Mouse (Mus musculus) T-cell, adult 2 months (primary cell): ENCODE measurements around the gene Kif28.
"Not testable (repeated sequence)": the region's sequence is repeated elsewhere in the genome, so short reads cannot be mapped to it uniquely, and the experiment has no call there.

Experiments used
- DNase-seq: peaks from one replicate; pipeline ENCODE4 v3.0.0; 2022; ENCODE audit warnings: low spot score

The Kif28 gene

GRCm38 (mm10) chr1:179745171-179745570 lies at the start of gene Kif28:
Kif28 (minus strand) TSS chr1:179745271.
- no peak for DNase-seq

GRCm38 (mm10) chr1:179787281-179787680 lies 42.2 kb upstream of the Kif28 start:
- DNase-seq = no peak

DNA sequence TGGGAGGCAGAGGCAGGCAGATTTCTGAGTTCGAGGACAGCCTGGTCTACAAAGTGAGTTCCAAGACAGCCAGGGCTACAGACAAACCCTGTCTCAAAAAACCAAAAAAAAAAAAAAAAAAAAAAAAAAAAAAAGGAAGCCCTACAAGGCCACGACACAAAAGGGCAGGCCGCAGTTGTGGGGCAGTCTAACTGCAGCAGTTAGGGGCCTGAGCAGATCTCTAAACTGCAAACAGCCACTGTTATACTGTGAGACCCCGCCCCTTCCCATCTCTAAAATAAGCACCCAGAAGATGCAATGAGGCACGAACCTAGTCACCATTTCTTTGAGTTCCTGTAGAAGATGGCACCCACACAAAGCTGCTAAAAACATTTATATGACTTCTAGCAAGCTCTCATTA lies 40.4 kb upstream of the Kif28 start:
- no peak for DNase-seq

- DNase-seq = no peak
These were observed 39.0 kb upstream of the Kif28 start for GRCm38 (mm10) chr1:179784098-179784497.

DNA sequence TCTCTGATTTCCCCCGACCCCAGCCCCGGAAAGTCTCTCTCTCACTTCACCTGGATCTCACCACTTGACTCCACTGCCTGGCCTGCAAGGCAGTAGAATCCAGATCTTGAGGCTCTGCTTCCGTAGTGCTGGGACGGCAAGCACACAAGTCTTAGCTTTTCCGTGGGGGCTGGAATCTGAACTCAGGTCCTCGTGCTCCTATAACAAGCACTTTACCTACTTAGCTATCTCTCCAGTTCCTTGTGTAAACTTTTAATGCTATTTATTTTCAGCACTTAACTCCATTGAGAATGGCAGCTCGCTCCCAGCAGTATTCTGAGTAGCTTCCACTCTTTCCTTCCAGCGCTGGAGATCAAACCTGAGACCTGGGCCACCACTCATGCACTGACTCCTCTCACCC lies 31.8 kb upstream of the Kif28 start:
- no peak for DNase-seq

- DNase-seq = no peak
These were observed 15.5 kb upstream of the Kif28 start for GRCm38 (mm10) chr1:179760553-179760952.

DNA sequence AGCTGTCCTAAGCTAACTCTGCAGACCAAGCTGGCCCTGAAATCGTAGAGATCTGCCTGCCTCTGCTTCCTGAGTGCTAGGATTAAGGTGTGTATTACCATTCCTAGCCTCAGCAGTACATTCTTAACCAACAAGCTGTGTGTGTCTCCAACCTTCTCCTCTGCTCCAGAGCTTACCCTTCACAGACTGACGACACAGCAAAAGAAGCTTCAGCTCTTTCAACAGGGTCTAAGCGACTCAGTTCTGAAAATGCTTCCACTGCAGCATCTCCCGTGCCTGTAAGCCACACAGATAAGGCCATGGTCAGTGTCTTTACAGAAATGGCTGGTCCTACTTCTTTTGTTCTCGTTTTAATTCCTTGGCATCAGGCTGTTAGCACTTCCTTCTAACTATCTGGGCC lies 15.0 kb upstream of the Kif28 start:
- no peak for DNase-seq

DNA sequence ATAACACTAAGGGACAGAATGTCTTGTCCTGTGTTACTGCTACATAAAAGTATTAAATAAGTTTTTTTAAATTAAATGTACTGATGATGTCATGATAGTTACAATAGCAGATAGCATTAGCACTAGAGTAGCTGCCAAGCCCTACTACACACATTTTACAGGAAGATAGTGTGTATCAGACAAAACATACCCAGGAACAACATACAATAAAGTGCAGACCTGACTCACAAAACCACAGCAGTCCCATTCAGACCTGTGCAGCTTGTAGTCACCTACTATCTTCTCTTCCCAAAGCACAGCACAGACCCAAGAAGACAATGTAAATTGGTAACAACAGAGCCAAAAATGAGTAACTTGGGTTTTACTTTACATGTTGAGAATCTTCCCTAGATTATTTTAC lies 11.4 kb upstream of the Kif28 start:
- DNase-seq = no peak

DNA sequence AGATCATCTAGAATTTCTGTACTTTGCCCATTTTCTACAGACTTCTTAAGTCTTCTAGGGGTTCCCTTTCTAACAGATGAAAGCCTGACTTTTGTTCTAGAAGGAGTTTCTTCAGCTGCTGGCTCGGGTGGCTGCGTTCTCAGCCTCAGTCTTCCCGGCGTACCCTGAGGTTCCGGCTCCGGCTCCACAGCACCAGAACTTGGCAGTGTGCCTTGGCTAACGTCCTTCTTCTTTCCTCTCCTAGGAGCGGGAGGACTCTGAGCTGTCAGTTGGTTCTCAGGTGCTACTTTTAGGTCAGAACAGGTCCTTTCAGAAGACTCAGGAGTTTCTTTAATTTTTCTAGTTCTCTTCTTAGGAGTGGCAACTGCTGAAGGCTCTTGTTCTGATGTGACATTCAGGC lies 7.9 kb upstream of the Kif28 start:
- no peak for DNase-seq

DNA sequence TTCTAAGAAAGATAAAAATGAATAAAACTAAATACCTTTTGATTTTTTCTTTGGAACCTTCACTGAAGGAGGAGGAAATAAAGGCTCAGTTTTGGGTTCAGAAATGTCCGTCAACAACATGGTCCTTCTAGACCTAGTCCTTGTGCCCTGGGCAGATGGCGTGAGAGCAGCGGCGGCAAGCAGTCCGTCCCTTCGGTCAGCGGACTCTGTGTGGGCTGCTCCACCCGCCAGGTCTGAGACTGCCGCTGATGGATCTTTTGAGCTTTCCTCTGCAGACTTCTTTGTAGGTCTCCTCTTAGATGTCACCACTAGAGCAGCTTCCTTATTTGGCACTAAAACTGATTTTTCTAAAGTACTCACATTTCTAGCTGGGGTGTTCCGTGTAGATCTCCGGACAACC lies 7.2 kb upstream of the Kif28 start:
- no peak for DNase-seq

GRCm38 (mm10) chr1:179743593-179744193 lies 1.4 kb downstream of the Kif28 start:
- no peak for DNase-seq

DNA sequence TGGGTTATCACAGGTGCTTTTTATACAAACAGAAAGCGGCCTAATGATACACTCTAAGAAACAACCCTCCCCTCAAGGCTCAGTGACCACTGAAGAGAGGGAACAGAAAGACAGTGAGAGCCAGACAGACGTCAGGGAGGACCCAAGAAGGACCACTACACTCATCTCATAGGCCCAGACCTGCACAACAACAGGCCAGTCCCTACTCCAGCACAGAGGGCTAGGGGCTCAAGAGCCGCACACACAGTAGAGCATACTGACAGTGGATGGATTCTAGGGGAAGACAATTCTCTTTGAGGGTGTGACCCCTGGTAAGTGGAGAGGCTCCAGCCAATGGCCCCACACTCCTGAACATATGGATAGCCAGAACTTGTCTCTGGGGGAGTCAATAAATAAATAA lies 8.6 kb downstream of the Kif28 start:
- DNase-seq = no peak

DNA sequence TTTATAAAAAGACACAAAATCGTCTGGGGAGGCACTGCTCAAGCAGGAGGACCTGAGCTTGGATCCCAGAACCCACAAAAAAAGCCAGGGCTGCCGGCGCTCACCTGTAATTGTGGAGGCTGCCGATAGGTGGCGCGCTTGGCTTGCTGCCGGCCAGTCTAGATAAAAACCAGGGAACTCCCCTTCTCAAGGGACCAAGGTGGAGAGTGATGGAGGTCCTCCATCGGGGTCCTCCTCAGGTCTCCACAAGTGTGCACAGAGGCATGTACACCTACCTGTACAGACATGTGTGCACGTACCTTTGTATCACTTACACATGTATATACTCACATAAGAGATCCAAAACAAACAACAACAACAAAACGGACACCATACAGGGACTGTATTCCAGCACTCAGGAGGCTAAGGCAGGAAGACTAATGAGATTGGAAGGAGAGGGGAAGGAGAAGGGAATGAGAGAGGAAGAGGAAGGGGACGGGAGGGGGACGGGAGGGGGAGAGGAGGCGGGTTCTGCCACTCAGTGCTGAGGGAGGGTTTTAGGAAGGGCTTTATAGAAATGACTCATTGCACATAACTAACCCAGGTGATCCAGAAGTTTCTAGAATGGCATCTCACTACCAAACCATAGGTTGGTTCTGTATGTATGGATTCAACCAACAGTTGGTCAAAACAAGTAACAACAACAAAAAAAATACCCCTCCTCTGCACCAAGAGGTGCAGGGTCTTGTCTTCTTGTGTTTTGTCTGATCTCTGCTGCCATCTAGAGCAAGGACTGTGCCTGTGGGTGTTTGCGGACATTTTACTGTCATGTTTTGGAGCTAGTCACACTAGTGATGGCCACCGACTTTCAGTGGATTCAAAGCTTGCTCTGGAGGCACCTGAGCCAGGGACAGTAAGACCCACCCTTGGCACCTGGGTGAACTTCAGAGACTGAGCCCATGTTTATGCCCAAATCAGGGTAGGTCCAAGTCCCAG lies 10.3 kb downstream of the Kif28 start:
- DNase-seq = peak; percentile 60

GRCm38 (mm10) chr1:179731391-179731790 lies 13.7 kb downstream of the Kif28 start:
- DNase-seq = no peak

- DNase-seq = no peak
These were observed 16.4 kb downstream of the Kif28 start for GRCm38 (mm10) chr1:179728661-179729060.

DNA sequence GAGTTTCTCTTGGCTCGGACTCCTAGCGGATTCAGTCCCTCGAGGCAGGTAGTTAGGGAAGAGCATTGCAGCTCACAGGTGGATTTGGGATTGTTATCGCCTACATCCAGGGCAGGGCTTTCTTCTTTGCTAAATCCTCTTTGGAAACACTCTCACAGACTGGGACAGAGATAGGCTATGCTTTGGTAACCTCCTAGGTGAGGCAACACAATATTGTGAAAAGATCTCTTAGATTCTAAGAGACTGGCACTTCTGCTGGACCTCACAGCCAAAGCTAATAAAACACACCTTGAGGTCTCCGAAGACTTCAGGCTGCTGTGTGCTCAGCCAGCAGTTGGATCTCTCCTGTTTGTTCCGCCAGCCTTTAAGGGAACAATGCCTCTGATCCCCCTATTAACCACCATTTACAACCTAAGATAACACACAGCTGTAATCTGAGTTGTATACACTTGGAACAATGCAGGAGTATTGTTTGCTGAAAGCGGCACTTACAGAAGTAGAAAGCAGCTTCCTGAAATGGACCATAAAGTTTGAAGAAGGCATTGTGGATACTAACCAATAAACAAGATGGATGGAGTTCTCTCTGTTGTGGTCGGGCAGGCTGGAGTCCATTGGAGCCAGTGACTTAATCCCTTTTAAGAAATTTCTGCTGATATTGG lies 22.1 kb downstream of the Kif28 start:
- no peak for DNase-seq

DNA sequence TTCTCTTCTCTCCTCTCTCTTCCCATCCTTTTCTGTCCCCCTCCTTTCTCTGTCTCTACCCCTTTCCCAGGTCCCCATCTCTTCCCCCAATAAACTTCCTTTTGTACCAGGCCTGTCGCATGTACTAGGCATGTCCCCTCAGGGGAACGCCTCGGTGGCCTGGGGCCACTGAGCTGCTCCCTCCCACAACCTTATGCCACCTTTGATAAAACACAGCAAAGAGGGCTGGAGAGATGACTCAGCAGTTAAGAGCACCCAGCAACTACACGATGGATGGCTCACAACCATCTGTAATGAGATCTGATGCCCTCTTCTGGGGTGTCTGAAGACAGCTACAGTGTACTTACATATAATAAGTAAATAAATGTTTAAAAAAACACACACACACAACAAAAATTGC lies 29.3 kb downstream of the Kif28 start:
- no peak for DNase-seq

DNA sequence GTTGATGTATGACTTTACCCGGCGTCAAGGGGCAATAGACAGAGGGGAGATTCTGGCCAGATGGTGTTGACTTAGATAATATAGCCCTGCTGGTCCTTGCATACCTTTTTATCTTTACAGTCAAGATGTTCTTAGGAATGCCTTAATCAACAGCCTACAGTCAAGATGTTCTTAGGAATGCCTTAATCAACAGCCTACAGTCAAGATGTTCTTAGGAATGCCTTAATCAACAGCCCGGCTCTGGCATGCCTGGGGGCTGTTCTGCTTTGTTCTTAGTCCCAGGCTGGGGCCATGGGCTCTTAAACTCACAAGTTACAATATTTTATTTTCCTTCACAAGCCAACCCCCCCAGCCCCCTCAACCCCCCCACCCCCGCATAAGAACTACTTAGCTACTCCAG lies 29.8 kb downstream of the Kif28 start:
- not testable (repeated sequence) for DNase-seq

GRCm38 (mm10) chr1:179713367-179713766 lies 31.7 kb downstream of the Kif28 start:
- DNase-seq = no peak

DNA sequence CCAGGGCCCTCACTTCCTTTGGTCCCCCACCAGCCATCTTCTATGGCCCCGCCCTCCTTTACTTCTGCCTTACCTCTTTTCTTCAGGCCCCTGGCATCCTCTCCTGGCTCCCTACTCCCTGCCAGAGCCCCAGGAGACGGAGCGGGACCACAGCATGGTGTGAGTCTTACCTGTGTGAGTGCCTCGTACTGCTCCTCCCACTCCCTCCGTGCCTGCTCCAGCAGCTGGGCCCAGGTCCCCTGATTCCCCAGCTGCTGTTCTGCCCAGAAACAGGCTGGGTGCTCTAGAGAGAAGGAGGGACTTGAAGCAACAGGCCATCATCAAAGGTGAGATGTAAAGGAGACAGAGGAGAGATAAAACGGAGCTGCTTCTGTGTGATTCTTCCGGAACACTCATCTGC lies 32.4 kb downstream of the Kif28 start:
- DNase-seq = no peak

DNA sequence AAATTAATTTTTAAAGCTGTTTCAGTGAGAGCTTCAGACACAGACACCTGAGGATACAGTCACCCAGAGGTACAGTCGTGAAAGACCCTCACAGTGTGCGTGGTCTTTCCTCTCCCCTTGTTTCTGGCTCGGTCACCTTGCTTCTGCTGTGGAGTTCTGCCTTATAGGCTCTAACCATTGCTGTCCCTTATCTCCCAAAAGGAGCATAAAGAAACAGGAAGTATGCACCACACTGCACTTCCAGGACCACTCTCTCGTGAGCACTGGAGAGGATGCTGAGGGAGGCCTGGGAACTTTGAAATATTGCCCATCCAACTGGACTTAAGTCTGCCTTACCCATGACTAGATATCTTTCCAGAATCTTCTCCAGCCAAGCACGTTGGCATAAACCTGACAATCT lies 34.3 kb downstream of the Kif28 start:
- DNase-seq = no peak

GRCm38 (mm10) chr1:179709390-179709789 lies 35.7 kb downstream of the Kif28 start:
- DNase-seq = no peak

DNA sequence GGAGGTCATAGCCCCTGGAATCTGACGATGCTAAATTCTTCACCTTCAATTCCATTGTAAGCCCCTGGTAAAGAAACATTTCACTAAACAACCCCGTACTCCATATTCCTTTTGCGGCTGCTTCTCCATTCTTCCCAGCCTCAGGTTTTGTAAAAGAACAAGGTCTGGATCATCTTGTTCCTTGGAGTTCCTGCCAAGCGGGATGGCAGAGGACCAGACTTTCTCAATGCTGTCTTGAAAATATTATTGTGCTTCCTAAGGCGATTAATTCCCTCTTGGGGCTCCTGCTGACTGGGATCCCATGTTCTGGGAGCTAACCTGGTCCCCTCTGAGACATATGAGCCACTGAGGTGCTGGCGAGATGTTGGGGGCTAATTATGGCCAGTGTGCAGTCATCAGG lies 39.9 kb downstream of the Kif28 start:
- no peak for DNase-seq
